ENCODE assay signal across 8 mouse cellular contexts in the genomic region with DNA sequence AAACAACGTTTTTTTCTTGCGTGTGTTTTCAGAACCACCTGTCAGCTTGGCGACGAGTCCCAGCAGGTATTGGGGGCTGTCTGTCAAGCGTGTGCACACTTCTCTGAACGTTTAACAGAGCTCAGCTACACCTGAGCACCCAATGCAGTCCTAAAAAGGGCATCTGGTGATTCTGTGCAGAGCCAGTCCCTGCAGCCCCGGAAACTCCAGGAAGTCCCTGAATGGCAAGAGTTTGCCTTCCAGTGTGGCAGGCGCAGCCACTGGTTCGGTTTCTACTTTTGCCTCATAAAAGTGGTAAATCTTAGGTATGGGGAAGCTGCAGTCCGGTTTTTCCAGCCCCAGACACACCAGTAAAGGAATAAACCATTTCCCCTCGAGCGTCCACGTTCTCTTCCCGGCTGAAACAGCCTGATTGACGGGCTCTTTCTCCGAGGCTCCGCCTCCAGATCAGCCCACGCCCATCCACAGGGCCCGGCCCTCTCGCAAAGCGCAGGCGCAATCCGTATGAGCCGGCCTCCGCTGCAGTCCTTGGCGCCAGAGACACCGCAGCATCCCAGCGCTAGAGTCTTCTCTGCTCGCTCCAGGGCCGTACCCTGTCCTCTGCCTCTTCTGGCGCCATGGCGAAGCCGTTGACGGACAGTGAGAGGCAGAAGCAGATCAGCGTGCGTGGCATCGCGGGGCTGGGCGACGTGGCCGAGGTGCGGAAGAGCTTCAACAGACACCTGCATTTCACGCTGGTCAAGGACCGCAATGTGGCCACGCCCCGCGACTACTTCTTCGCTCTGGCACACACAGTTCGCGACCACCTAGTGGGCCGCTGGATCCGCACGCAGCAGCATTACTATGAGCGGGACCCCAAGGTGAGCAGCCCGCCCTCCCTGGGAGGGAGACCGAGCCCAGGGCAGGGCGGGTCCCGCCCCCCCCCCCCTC. TPM values are rescaled to one million over a fixed set of nuclear protein-coding genes. Genes with fewer than 3 reads are reported as not detected.
DNase-seq lines count a peak whose midpoint lies in the region; ATAC-seq and TF ChIP-seq lines count a peak whose summit lies in the region.

Pygb (plus strand) TSS at position 485 of the 930 bp plus-strand sequence.

- H3K9me3 ChIP-seq in ES-Bruce4 (replicated peaks; ENCODE audit: control insufficient read depth, insufficient read depth, low read length, poor library complexity, severe bottlenecking), result no peaks in the 10 kb centered on the region
- H3K9me3 ChIP-seq in forebrain, embryonic 12.5 days, result no peaks in the 10 kb centered on the region
- H3K9me3 ChIP-seq in heart, postnatal 0 days (replicated peaks; ENCODE audit: control insufficient read depth, low read length), result no peaks in the 10 kb centered on the region
- H3K9me3 ChIP-seq in liver, postnatal 0 days (ENCODE audit: low read length), result no peaks in the 10 kb centered on the region
- no peaks in the 10 kb centered on the region for H3K9me3 ChIP-seq in neural tube, embryonic 14.5 days (ENCODE audit: control insufficient read depth, low read length)

- no peak for TF ChIP-seq CTCF in ES-Bruce4 (IDR thresholded peaks at IDR 0.05; ENCODE audit: low read depth, low read length)
- no peak for TF ChIP-seq CTCF in heart, postnatal 0 days (IDR thresholded peaks at IDR 0.05; ENCODE audit: low read depth)
- no peak for TF ChIP-seq CTCF in liver, postnatal 0 days (IDR thresholded peaks at IDR 0.05; ENCODE audit: low read depth)

- H3K36me3 ChIP-seq in ES-Bruce4 (ENCODE audit: control insufficient read depth, insufficient read depth, low read length, poor library complexity, severe bottlenecking), result no peaks in the 10 kb centered on the region
- peaks cover 4% of the 10 kb centered on the region; the same call in 1 of the 2 replicates for H3K36me3 ChIP-seq in forebrain, embryonic 12.5 days (replicated peaks)
- peaks cover 15% of the 10 kb centered on the region for H3K36me3 ChIP-seq in heart, postnatal 0 days (replicated peaks; ENCODE audit: control insufficient read depth, insufficient read depth, low read length)
- no peaks in the 10 kb centered on the region for H3K36me3 ChIP-seq in liver, postnatal 0 days (replicated peaks; ENCODE audit: insufficient read depth, low read length)
- no peaks in the 10 kb centered on the region for H3K36me3 ChIP-seq in neural tube, embryonic 14.5 days (ENCODE audit: control insufficient read depth, insufficient read depth, low read length)

- WGBS in forebrain, embryonic 12.5 days, result 3% methylated on average over 57 of the region's 58 CpGs
- WGBS in heart, postnatal 0 days, result 2% methylated on average over 55 of the region's 58 CpGs
- 2% methylated on average over 56 of the region's 58 CpGs for WGBS in liver, postnatal 0 days (ENCODE audit: insufficient replicate concordance)
- 3% methylated on average over 57 of the region's 58 CpGs for WGBS in neural tube, embryonic 14.5 days

- peak; percentile 82 for DNase-seq in c-Kit-positive CD71-positive TER-119-positive erythroid progenitor cells, embryonic 14.5 days (ENCODE audit: low spot score)
- DNase-seq in heart, postnatal 0 days (ENCODE audit: low spot score), result peak; percentile 91
- peak; percentile 88 to 93 for DNase-seq in kidney, postnatal 4 days
- DNase-seq in liver, postnatal 0 days, result peak; percentile 88
- DNase-seq in thymus, adult 18-20 months, result peak; percentile 69 to 71

- peak; percentile 60 for TF ChIP-seq POLR2A in ES-Bruce4 (IDR thresholded peaks at IDR 0.05; ENCODE audit: insufficient read depth, low read length)

- H3K4me1 ChIP-seq in ES-Bruce4 (ENCODE audit: control insufficient read depth, insufficient read depth, low read length), result no peaks in the 10 kb centered on the region
- peaks cover 26% of the 10 kb centered on the region for H3K4me1 ChIP-seq in forebrain, embryonic 12.5 days
- peaks cover 24% of the 10 kb centered on the region for H3K4me1 ChIP-seq in heart, postnatal 0 days (ENCODE audit: control insufficient read depth, insufficient read depth)
- H3K4me1 ChIP-seq in liver, postnatal 0 days (ENCODE audit: insufficient read depth), result peaks cover 23% of the 10 kb centered on the region
- peaks cover 8% of the 10 kb centered on the region; the same call in 1 of the 2 replicates for H3K4me1 ChIP-seq in neural tube, embryonic 14.5 days (ENCODE audit: control insufficient read depth, insufficient read depth, low read length)

- no peak for TF ChIP-seq EP300 in ES-Bruce4 (IDR thresholded peaks at IDR 0.05; ENCODE audit: insufficient read depth, low read depth, low read length)
- TF ChIP-seq EP300 in heart, postnatal 0 days (IDR thresholded peaks at IDR 0.05; ENCODE audit: low read depth), result no peak
- no peak for TF ChIP-seq EP300 in liver, postnatal 0 days (IDR thresholded peaks at IDR 0.05; ENCODE audit: low read depth)

- peak within 1 kb of the TSS; percentile 93 for H3K4me3 ChIP-seq in ES-Bruce4 (ENCODE audit: low read depth, low read length)
- peak within 1 kb of the TSS; percentile 67 for H3K4me3 ChIP-seq in forebrain, embryonic 12.5 days (replicated peaks)
- H3K4me3 ChIP-seq in heart, postnatal 0 days (ENCODE audit: low read depth, low read length), result peak within 1 kb of the TSS; percentile 89
- peak within 1 kb of the TSS; percentile 84 for H3K4me3 ChIP-seq in liver, postnatal 0 days (ENCODE audit: low read depth, low read length)
- peak within 1 kb of the TSS; percentile 68 for H3K4me3 ChIP-seq in neural tube, embryonic 14.5 days (ENCODE audit: low read depth, low read length)

- H3K27ac ChIP-seq in ES-Bruce4 (ENCODE audit: insufficient read depth, low read length), result no peak within 1 kb of the TSS
- H3K27ac ChIP-seq in forebrain, embryonic 12.5 days, result 0 out of 2 replicates have a peak within 1 kb of the TSS, but pooled peaks have one; percentile 48
- peak within 1 kb of the TSS; percentile 92 for H3K27ac ChIP-seq in heart, postnatal 0 days (ENCODE audit: low read depth)
- peak within 1 kb of the TSS; percentile 44 for H3K27ac ChIP-seq in liver, postnatal 0 days (ENCODE audit: low read depth)
- peak within 1 kb of the TSS; percentile 44 for H3K27ac ChIP-seq in neural tube, embryonic 14.5 days (ENCODE audit: low read depth, low read length)

- H3K9ac ChIP-seq in ES-Bruce4 (ENCODE audit: low read depth, poor library complexity, severe bottlenecking), result peak within 1 kb of the TSS; percentile 20
- H3K9ac ChIP-seq in forebrain, embryonic 12.5 days, result peak within 1 kb of the TSS; percentile 78
- peak within 1 kb of the TSS; percentile 80 for H3K9ac ChIP-seq in heart, postnatal 0 days (replicated peaks; ENCODE audit: low read depth, low read length)
- peak within 1 kb of the TSS; percentile 65 for H3K9ac ChIP-seq in liver, postnatal 0 days (replicated peaks)
- H3K9ac ChIP-seq in neural tube, embryonic 14.5 days (replicated peaks; ENCODE audit: low read depth, low read length), result peak within 1 kb of the TSS; percentile 53

- peak within 1 kb of the TSS; percentile 89 for H3K4me2 ChIP-seq in forebrain, embryonic 12.5 days
- H3K4me2 ChIP-seq in heart, postnatal 0 days (ENCODE audit: low read depth, low read length), result peak within 1 kb of the TSS; percentile 83
- peak within 1 kb of the TSS; percentile 96 for H3K4me2 ChIP-seq in liver, postnatal 0 days (ENCODE audit: low read depth, low read length)
- peak within 1 kb of the TSS; percentile 80 for H3K4me2 ChIP-seq in neural tube, embryonic 14.5 days (ENCODE audit: low read depth, low read length)

- ATAC-seq in forebrain, embryonic 12.5 days (ENCODE audit: low FRiP score), result peak; percentile 97
- peak; percentile 92 for ATAC-seq in heart, postnatal 0 days (ENCODE audit: insufficient read depth, low read depth)
- ATAC-seq in liver, postnatal 0 days, result peak; percentile 86
- ATAC-seq in neural tube, embryonic 14.5 days (ENCODE audit: low read depth), result peak; percentile 98

- H3K27me3 ChIP-seq in ES-Bruce4 (ENCODE audit: control insufficient read depth, insufficient read depth, low read length, poor library complexity, severe bottlenecking), result no peaks in the 10 kb centered on the region
- H3K27me3 ChIP-seq in forebrain, embryonic 12.5 days, result 0 out of 2 replicates have a peak, but pooled peaks cover 14% of the 10 kb centered on the region
- H3K27me3 ChIP-seq in heart, postnatal 0 days (ENCODE audit: control insufficient read depth, insufficient read depth, low read length), result no peaks in the 10 kb centered on the region
- H3K27me3 ChIP-seq in liver, postnatal 0 days (ENCODE audit: insufficient read depth, low read length), result no peaks in the 10 kb centered on the region
- H3K27me3 ChIP-seq in neural tube, embryonic 14.5 days (ENCODE audit: control insufficient read depth, insufficient read depth, low read length), result no peaks in the 10 kb centered on the region

RNA-seq across cellular contexts. Expression of gene Pygb, which starts in this region (rescaled TPM):
- polyA plus RNA-seq in ES-Bruce4 (2011; ENCODE audit: insufficient read depth, insufficient read length, low read depth, missing spikeins), result 39.5 and 45.4 TPM in 2 replicates
- 81.6 and 86.3 TPM in 2 replicates for polyA plus RNA-seq in forebrain, embryonic 12.5 days (2016; fragmentation: Nextera tagmentation; extraction: Ambion mirVana)
- total RNA-seq in heart, postnatal 0 days (2014; rRNA removed; ENCODE audit: low replicate concordance), result 489 and 581 TPM in 2 replicates
- polyA plus RNA-seq in heart, postnatal 0 days (2015; fragmentation: Nextera tagmentation; extraction: Ambion mirVana), result 255 and 282 TPM in 2 replicates
- 13.6 and 15.3 TPM in 2 replicates for polyA plus RNA-seq in liver, postnatal 0 days (2015; fragmentation: Nextera tagmentation; extraction: Ambion mirVana)
- polyA plus RNA-seq in neural tube, embryonic 14.5 days (2014; fragmentation: Nextera tagmentation; extraction: Ambion mirVana), result 77.7 and 113 TPM in 2 replicates

Comparison
In these comparisons a context has a peak if more than half of its experiments do, and no peak if none do; other contexts are left out.
1. H3K9ac ChIP-seq: peak in every context shown above with its lines; median percentile 80 in heart, postnatal 0 days; 78 in forebrain, embryonic 12.5 days; 65 in liver, postnatal 0 days; 53 in neural tube, embryonic 14.5 days; 20 in ES-Bruce4.